Mouse (Mus musculus): ENCODE results near the gene Sae1. TPM values are rescaled to one million over a fixed set of nuclear protein-coding genes. Genes with fewer than 3 reads are reported as not detected.

Sae1 gene
- polyA plus RNA-seq, 1 experiment = 169 TPM

DNA sequence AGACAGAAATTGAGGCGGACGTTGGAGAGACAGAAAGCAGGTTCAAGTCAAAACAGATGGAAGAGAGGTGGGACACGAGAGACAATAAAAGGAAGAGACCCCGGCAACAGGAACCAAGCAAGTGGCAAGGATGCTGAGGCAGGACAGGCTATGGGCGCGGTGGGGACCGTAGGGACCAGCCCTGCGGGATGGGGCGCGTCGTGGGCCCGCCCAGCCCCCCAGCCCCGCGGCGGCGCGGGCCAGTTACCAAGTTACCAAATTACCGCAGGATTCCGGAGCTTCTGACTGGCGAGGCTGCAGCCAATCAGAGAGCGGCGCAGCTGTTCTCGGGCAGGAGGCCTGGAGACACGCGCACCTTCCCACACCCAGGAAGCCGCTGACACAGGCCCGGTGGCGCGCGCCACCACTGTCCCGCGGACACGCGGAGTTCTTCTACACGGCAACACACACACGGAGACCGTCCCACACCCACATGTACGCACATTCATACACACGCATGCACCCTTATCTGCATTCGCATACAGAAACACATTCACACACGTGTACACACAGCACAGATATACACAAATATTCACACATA lies 92.2 kb downstream of the Sae1 start:
- peak overlapping the region; percentile 99 for H3K4me2 ChIP-seq (ENCODE audit: low read depth)
- peak overlapping the region; percentile 68 for H3ac ChIP-seq (ENCODE audit: control insufficient read depth, insufficient read length)
- H3K4me3 ChIP-seq = peak overlapping the region; percentile 23
- no peaks in the 10 kb centered on the region for H3K27me3 ChIP-seq (ENCODE audit: control insufficient read depth, insufficient read depth, insufficient read length)
- no peaks in the 10 kb centered on the region for H3K36me3 ChIP-seq (ENCODE audit: control insufficient read depth, insufficient read depth)
- no peaks in the 10 kb centered on the region for H3K79me2 ChIP-seq (ENCODE audit: control insufficient read depth, insufficient read depth)
- no peak for TF ChIP-seq SRF (IDR thresholded peaks at IDR 0.05; ENCODE audit: control insufficient read depth, insufficient read length, low read depth)
- TF ChIP-seq POLR2A (IDR thresholded peaks at IDR 0.05; ENCODE audit: insufficient read length, low read depth) = peak; percentile 72
- TF ChIP-seq POLR2AphosphoS2 (IDR thresholded peaks at IDR 0.05; ENCODE audit: insufficient read length, low read depth) = peak; percentile 62
- no peak for TF ChIP-seq USF1 (IDR thresholded peaks at IDR 0.05; ENCODE audit: low read depth)
- no peak for TF ChIP-seq MAX (IDR thresholded peaks at IDR 0.05; ENCODE audit: low read depth)
- TF ChIP-seq CEBPB (IDR thresholded peaks at IDR 0.05; ENCODE audit: insufficient read depth, poor library complexity, severe bottlenecking) = no peak
- peak in 2 of 3 experiments; percentile 57 to 79 for TF ChIP-seq MYOG (IDR thresholded peaks at IDR 0.05; ENCODE audit: control insufficient read depth in 1 of 3, insufficient read depth in 1 of 3, insufficient read length in 2 of 3, low read depth in 2 of 3)
- no peak for TF ChIP-seq E2F4 (IDR thresholded peaks at IDR 0.05; ENCODE audit: insufficient read depth)
- TF ChIP-seq TCF12 (IDR thresholded peaks at IDR 0.05; ENCODE audit: insufficient read depth, poor library complexity, severe bottlenecking) = no peak
- TF ChIP-seq REST (IDR thresholded peaks at IDR 0.05; ENCODE audit: insufficient read depth, insufficient read length) = no peak
- TF ChIP-seq MYOD1 (IDR thresholded peaks at IDR 0.05; ENCODE audit: control insufficient read depth in 1 of 3, insufficient read length in 2 of 3, low read depth in 2 of 3) = peak in 2 of 3 experiments; percentile 61 to 68
- TF ChIP-seq TCF3 (IDR thresholded peaks at IDR 0.05; ENCODE audit: insufficient read length, low read depth) = no peak

DNA sequence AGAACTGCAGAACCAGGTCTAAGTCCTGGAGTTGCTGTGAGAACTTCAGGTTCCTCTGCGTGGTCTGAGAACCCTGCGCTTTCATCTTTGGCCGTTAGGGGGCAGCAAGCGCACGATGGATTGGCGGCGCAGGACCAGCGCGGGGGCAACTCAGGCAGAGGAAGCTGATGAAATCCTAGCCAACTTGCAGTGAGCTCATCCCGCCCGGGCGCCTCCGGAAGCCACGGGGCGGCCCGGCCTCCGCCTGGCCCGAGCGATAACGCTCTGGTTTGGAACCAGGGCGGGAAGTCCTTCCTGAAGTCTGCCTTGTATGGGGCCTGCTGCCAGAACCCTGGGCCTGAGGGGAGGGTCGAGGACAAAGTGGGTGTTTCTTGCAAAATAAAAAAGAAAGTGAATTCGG lies 92.8 kb downstream of the Sae1 start:
- H3K36me3 ChIP-seq (ENCODE audit: control insufficient read depth, insufficient read depth) = no peaks in the 10 kb centered on the region
- H3K4me3 ChIP-seq = peak overlapping the region; percentile 23
- peak overlapping the region; percentile 99 for H3K4me2 ChIP-seq (ENCODE audit: low read depth)
- H3ac ChIP-seq (ENCODE audit: control insufficient read depth, insufficient read length) = peak overlapping the region; percentile 68
- H3K27me3 ChIP-seq (ENCODE audit: control insufficient read depth, insufficient read depth, insufficient read length) = no peaks in the 10 kb centered on the region
- TF ChIP-seq TCF3 (IDR thresholded peaks at IDR 0.05; ENCODE audit: insufficient read length, low read depth) = no peak
- no peak for TF ChIP-seq REST (IDR thresholded peaks at IDR 0.05; ENCODE audit: insufficient read depth, insufficient read length)
- peak; percentile 45 for TF ChIP-seq POLR2AphosphoS2 (IDR thresholded peaks at IDR 0.05; ENCODE audit: insufficient read length, low read depth)
- TF ChIP-seq CEBPB (IDR thresholded peaks at IDR 0.05; ENCODE audit: insufficient read depth, poor library complexity, severe bottlenecking) = peak; percentile 75; the same call in 1 of the 2 replicates
- TF ChIP-seq POLR2A (IDR thresholded peaks at IDR 0.05; ENCODE audit: insufficient read length, low read depth) = peak; percentile 42
- peak; percentile 31 for TF ChIP-seq E2F4 (IDR thresholded peaks at IDR 0.05; ENCODE audit: insufficient read depth)
- H3K79me2 ChIP-seq (ENCODE audit: control insufficient read depth, insufficient read depth) = no peaks in the 10 kb centered on the region

- peak overlapping the region; percentile 55 for H3K4me2 ChIP-seq (ENCODE audit: low read depth)
- H3K4me3 ChIP-seq = peak overlapping the region; percentile 23
- no peaks in the 10 kb centered on the region for H3K27me3 ChIP-seq (ENCODE audit: control insufficient read depth, insufficient read depth, insufficient read length)
- no peaks in the 10 kb centered on the region for H3K36me3 ChIP-seq (ENCODE audit: control insufficient read depth, insufficient read depth)
- H3ac ChIP-seq (ENCODE audit: control insufficient read depth, insufficient read length) = no peak overlapping the region
- TF ChIP-seq USF1 (IDR thresholded peaks at IDR 0.05; ENCODE audit: low read depth) (no peak), MAX (IDR thresholded peaks at IDR 0.05; ENCODE audit: low read depth) (no peak), POLR2A (IDR thresholded peaks at IDR 0.05; ENCODE audit: insufficient read length, low read depth) (no peak), TCF12 (IDR thresholded peaks at IDR 0.05; ENCODE audit: insufficient read depth, poor library complexity, severe bottlenecking) (no peak), REST (IDR thresholded peaks at IDR 0.05; ENCODE audit: insufficient read depth, insufficient read length) (no peak), POLR2AphosphoS2 (IDR thresholded peaks at IDR 0.05; ENCODE audit: insufficient read length, low read depth) (no peak), SRF (IDR thresholded peaks at IDR 0.05; ENCODE audit: control insufficient read depth, insufficient read length, low read depth) (no peak), E2F4 (IDR thresholded peaks at IDR 0.05; ENCODE audit: insufficient read depth) (no peak), TCF3 (IDR thresholded peaks at IDR 0.05; ENCODE audit: insufficient read length, low read depth) (no peak), MYOG (IDR thresholded peaks at IDR 0.05; ENCODE audit: control insufficient read depth in 1 of 3, insufficient read depth in 1 of 3, insufficient read length in 2 of 3, low read depth in 2 of 3) (no peak), CEBPB (IDR thresholded peaks at IDR 0.05; ENCODE audit: insufficient read depth, poor library complexity, severe bottlenecking) (no peak)
- H3K79me2 ChIP-seq (ENCODE audit: control insufficient read depth, insufficient read depth) = no peaks in the 10 kb centered on the region
Measured at GRCm38 (mm10) chr7:16294346-16294745, 93.3 kb downstream of the Sae1 start.

DNA sequence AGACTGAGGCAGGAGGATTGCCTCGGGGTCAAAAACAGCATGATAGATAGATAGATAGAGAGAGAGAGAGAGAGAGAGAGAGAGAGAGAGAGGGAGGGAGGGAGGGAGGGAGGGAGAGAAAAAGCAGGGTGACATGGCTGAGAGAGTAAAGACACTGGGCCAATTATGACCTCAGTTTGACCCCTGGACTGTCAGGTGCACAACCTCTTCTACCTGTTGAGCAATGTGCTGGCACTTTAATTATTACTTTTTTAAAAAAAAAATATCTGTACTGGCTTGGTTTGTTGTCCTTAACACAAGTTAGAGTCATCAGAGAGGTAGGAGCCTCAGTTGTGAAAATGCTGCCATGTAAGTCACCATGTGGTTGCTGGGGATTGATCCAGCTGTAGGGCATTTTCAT lies 99.8 kb downstream of the Sae1 start:
- H3K27me3 ChIP-seq (ENCODE audit: control insufficient read depth, insufficient read depth, insufficient read length) = no peaks in the 10 kb centered on the region
- no peak for TF ChIP-seq CEBPB (IDR thresholded peaks at IDR 0.05; ENCODE audit: insufficient read depth, poor library complexity, severe bottlenecking)
- TF ChIP-seq REST (IDR thresholded peaks at IDR 0.05; ENCODE audit: insufficient read depth, insufficient read length) = no peak
- no peak for TF ChIP-seq TCF12 (IDR thresholded peaks at IDR 0.05; ENCODE audit: insufficient read depth, poor library complexity, severe bottlenecking)
- TF ChIP-seq SRF (IDR thresholded peaks at IDR 0.05; ENCODE audit: control insufficient read depth, insufficient read length, low read depth) = no peak
- no peak overlapping the region for H3ac ChIP-seq (ENCODE audit: control insufficient read depth, insufficient read length)
- no peak overlapping the region for H3K4me2 ChIP-seq (ENCODE audit: low read depth)
- peaks cover 13% of the 10 kb centered on the region for H3K79me2 ChIP-seq (ENCODE audit: control insufficient read depth, insufficient read depth)
- H3K4me3 ChIP-seq = no peak overlapping the region
- peaks cover 9% of the 10 kb centered on the region for H3K36me3 ChIP-seq (ENCODE audit: control insufficient read depth, insufficient read depth)

- H3ac ChIP-seq (ENCODE audit: control insufficient read depth, insufficient read length) = no peak overlapping the region
- TF ChIP-seq E2F4 (IDR thresholded peaks at IDR 0.05; ENCODE audit: insufficient read depth) (no peak), MAX (IDR thresholded peaks at IDR 0.05; ENCODE audit: low read depth) (no peak), CEBPB (IDR thresholded peaks at IDR 0.05; ENCODE audit: insufficient read depth, poor library complexity, severe bottlenecking) (no peak), SRF (IDR thresholded peaks at IDR 0.05; ENCODE audit: control insufficient read depth, insufficient read length, low read depth) (no peak), USF1 (IDR thresholded peaks at IDR 0.05; ENCODE audit: low read depth) (no peak), MYOG (IDR thresholded peaks at IDR 0.05; ENCODE audit: control insufficient read depth in 1 of 3, insufficient read depth in 1 of 3, insufficient read length in 2 of 3, low read depth in 2 of 3) (no peak), POLR2AphosphoS2 (IDR thresholded peaks at IDR 0.05; ENCODE audit: insufficient read length, low read depth) (no peak), TCF3 (IDR thresholded peaks at IDR 0.05; ENCODE audit: insufficient read length, low read depth) (no peak), TCF12 (IDR thresholded peaks at IDR 0.05; ENCODE audit: insufficient read depth, poor library complexity, severe bottlenecking) (no peak), REST (IDR thresholded peaks at IDR 0.05; ENCODE audit: insufficient read depth, insufficient read length) (no peak), MYOD1 (IDR thresholded peaks at IDR 0.05; ENCODE audit: control insufficient read depth in 1 of 3, insufficient read length in 2 of 3, low read depth in 2 of 3) (no peak), POLR2A (IDR thresholded peaks at IDR 0.05; ENCODE audit: insufficient read length, low read depth) (no peak)
- H3K4me2 ChIP-seq (ENCODE audit: low read depth) = peak overlapping the region; percentile 72
- H3K79me2 ChIP-seq (ENCODE audit: control insufficient read depth, insufficient read depth) = peaks cover 13% of the 10 kb centered on the region
- H3K4me3 ChIP-seq = peak overlapping the region; percentile 36
- H3K27me3 ChIP-seq (ENCODE audit: control insufficient read depth, insufficient read depth, insufficient read length) = no peaks in the 10 kb centered on the region
- peaks cover 9% of the 10 kb centered on the region for H3K36me3 ChIP-seq (ENCODE audit: control insufficient read depth, insufficient read depth)
Measured at GRCm38 (mm10) chr7:16287016-16287415, 100.6 kb downstream of the Sae1 start.
